Mouse (Mus musculus) ES-E14 (cell line): ENCODE measurements around the gene Asf1b. TPM values are rescaled to one million over a fixed set of nuclear protein-coding genes. Genes with fewer than 3 reads are reported as not detected.
"Not testable (repeated sequence)": the region's sequence is repeated elsewhere in the genome, so short reads cannot be mapped to it uniquely, and the experiment has no call there.

Experiments
- DNase-seq: peaks from one replicate; pipeline ENCODE4 v3.0.0-alpha.2; 2013; ENCODE audit warnings: low read depth, low spot score
- H3K27ac ChIP-seq: 2 replicates; pipeline ENCODE4 v1.5.1; 2012; ENCODE audit warnings: low read depth, mild to moderate bottlenecking, low read length, moderate library complexity, mixed read lengths; ENCODE audit not compliant: poor library complexity, insufficient read depth, severe bottlenecking
- H3K36me3 ChIP-seq: 2 replicates; pipeline ENCODE4 v1.6.1; 2012; ENCODE audit warnings: mild to moderate bottlenecking, low read length, moderate library complexity, mixed read lengths; ENCODE audit not compliant: control insufficient read depth, poor library complexity, insufficient read depth, severe bottlenecking
- H3K4me1 ChIP-seq, 2 experiments: fragments of 150-350 bp in 1 of 2; sonication (generic) in 1 of 2; 2 replicates each; pipeline ENCODE4 v1.6.1; 2012; ENCODE audit warnings: low read length in 2 of 2, mild to moderate bottlenecking in 1 of 2, mixed read lengths in 1 of 2; ENCODE audit not compliant: control insufficient read depth in 2 of 2, insufficient read depth in 2 of 2, poor library complexity in 1 of 2
- H3K4me3 ChIP-seq, 2 experiments: fragments of 150-350 bp in 1 of 2; sonication (generic) in 1 of 2; 2 replicates each; pipeline ENCODE4 v1.5.1; 2012; ENCODE audit warnings: low read length in 2 of 2, low read depth in 1 of 2, mild to moderate bottlenecking in 1 of 2, mixed read lengths in 1 of 2; ENCODE audit not compliant: insufficient read depth in 1 of 2, poor library complexity in 1 of 2, severe bottlenecking in 1 of 2
- H3K9ac ChIP-seq: 2 replicates; pipeline ENCODE4 v1.6.1; 2012; ENCODE audit warnings: low read depth, mild to moderate bottlenecking, low read length, mixed read lengths; ENCODE audit not compliant: poor library complexity, insufficient read depth, severe bottlenecking
- H3K9me3 ChIP-seq: fragments of 150-350 bp; sonication (generic); 2 replicates; pipeline ENCODE4 v1.6.1; 2012; ENCODE audit warnings: low read depth, mild to moderate bottlenecking, low read length; ENCODE audit not compliant: control insufficient read depth, insufficient read depth
- CHD2 ChIP-seq: IDR thresholded peaks from 2 replicates; pipeline ENCODE4 v1.6.1; 2014; ENCODE audit warnings: mild to moderate bottlenecking, low read depth, low read length, inconsistent platforms
- HCFC1 ChIP-seq: IDR thresholded peaks from 2 replicates; pipeline ENCODE4 v1.6.1; 2012; ENCODE audit warnings: low read length, inconsistent platforms, borderline replicate concordance; ENCODE audit not compliant: insufficient read depth
- MAFK ChIP-seq: IDR thresholded peaks from 2 replicates; pipeline ENCODE4 v1.6.1; 2014; ENCODE audit warnings: mild to moderate bottlenecking, low read depth, low read length, inconsistent platforms; ENCODE audit not compliant: insufficient read depth
- ZC3H11A ChIP-seq: IDR thresholded peaks from 2 replicates; pipeline ENCODE4 v1.6.1; 2012; ENCODE audit warnings: low read depth, mild to moderate bottlenecking, inconsistent platforms, low read length, borderline replicate concordance
- ZNF384 ChIP-seq: IDR thresholded peaks from 2 replicates; pipeline ENCODE4 v1.6.1; 2012; ENCODE audit warnings: low read depth, low read length, inconsistent platforms
- in situ Hi-C, 2 experiments: fragments of 600-800 bp; cut with MboI; formaldehyde crosslinking; loops; one replicate each; pipeline ENCODE4 v1.15.1; 2025; ENCODE audit warnings: low sequenced_read_pairs in 2 of 2, inconsistent platforms in 1 of 2; ENCODE audit not compliant: unreplicated experiment in 2 of 2
- total RNA-seq: library from RNA; depleted of rRNA; stranded (reverse); fragments of 300-350 nt; gene quantifications from 2 replicates; pipeline ENCODE4 v1.2.3, GENCODE M21; 2012

Gene Asf1b
- total RNA-seq, 1 experiment, result 43.3 TPM

GRCm38 (mm10) chr8:83980845-83981244 is 25.5 kb downstream of the Asf1b start:
- Histone ChIP-seq H3K9ac (no peak overlapping the region), H3K27ac (no peak overlapping the region), H3K4me1 (no peaks in the 10 kb centered on the region; a peak in 1 of 4 replicates), H3K36me3 (peaks cover 10% of the 10 kb centered on the region; the same call in 1 of the 2 replicates), H3K4me3 (no peak overlapping the region), H3K9me3 (no peaks in the 10 kb centered on the region)
- TF ChIP-seq HCFC1, result no peak
- no peak for TF ChIP-seq CHD2
- TF ChIP-seq ZNF384, result no peak
- TF ChIP-seq ZC3H11A, result no peak
- TF ChIP-seq MAFK, result no peak
- DNase-seq, result no peak
- in situ Hi-C loops, result no loop called here

- in situ Hi-C loops, result no loop called here
Measured at GRCm38 (mm10) chr8:83981533-83981932, 26.2 kb downstream of the Asf1b start.

GRCm38 (mm10) chr8:83982449-83982848 is 27.1 kb downstream of the Asf1b start:
- H3K4me1 ChIP-seq, result no peaks in the 10 kb centered on the region; a peak in 1 of 4 replicates
- peaks cover 17% of the 10 kb centered on the region; the same call in 1 of the 2 replicates for H3K36me3 ChIP-seq
- in situ Hi-C loops, result no loop called here
- H3K9ac ChIP-seq, result no peak overlapping the region
- H3K27ac ChIP-seq, result no peak overlapping the region
- H3K4me3 ChIP-seq, result no peak overlapping the region
- TF ChIP-seq ZC3H11A (no peak), ZNF384 (no peak), CHD2 (no peak), MAFK (no peak), HCFC1 (no peak)
- no peak for DNase-seq
- H3K9me3 ChIP-seq, result no peaks in the 10 kb centered on the region

More at GRCm38 (mm10) chr8:83981533-83981932, 26.2 kb downstream of the Asf1b start:
- TF ChIP-seq ZC3H11A (no peak), MAFK (no peak), ZNF384 (no peak), CHD2 (no peak), HCFC1 (no peak)
- Histone ChIP-seq H3K9ac (no peak overlapping the region), H3K36me3 (peaks cover 11% of the 10 kb centered on the region; the same call in 1 of the 2 replicates), H3K9me3 (no peaks in the 10 kb centered on the region), H3K4me3 (no peak overlapping the region), H3K4me1 (no peaks in the 10 kb centered on the region; a peak in 1 of 4 replicates), H3K27ac (no peak overlapping the region)
- DNase-seq, result no peak

- H3K27ac ChIP-seq, H3K4me1 ChIP-seq, DNase-seq, H3K4me3 ChIP-seq, H3K9ac ChIP-seq, in situ Hi-C loops, H3K9me3 ChIP-seq: not testable (repeated sequence)
- peaks cover 17% of the 10 kb centered on the region; the same call in 1 of the 2 replicates for H3K36me3 ChIP-seq
Measured at GRCm38 (mm10) chr8:83983222-83983621, 27.9 kb downstream of the Asf1b start.

- no peaks in the 10 kb centered on the region for H3K9me3 ChIP-seq
- no peak overlapping the region for H3K27ac ChIP-seq
- in situ Hi-C loops, result no loop called here
- no peak for TF ChIP-seq ZNF384
- no peak for TF ChIP-seq MAFK
- TF ChIP-seq HCFC1, result no peak
- no peak for TF ChIP-seq ZC3H11A
- no peak for TF ChIP-seq CHD2
- no peak overlapping the region for H3K4me3 ChIP-seq
- no peak for DNase-seq
- H3K4me1 ChIP-seq, result peaks cover 0 to 4% of the 10 kb centered on the region in 2 experiments; a peak in 1 of 4 replicates
- no peak overlapping the region for H3K9ac ChIP-seq
- H3K36me3 ChIP-seq, result peaks cover 7% of the 10 kb centered on the region; the same call in 1 of the 2 replicates
Measured at GRCm38 (mm10) chr8:83989243-83989642, 33.9 kb downstream of the Asf1b start.
